Mouse (Mus musculus) hindbrain, embryonic 11.5 days (tissue): ENCODE results near the gene Atp5d. TPM values are rescaled to one million over a fixed set of nuclear protein-coding genes. Genes with fewer than 3 reads are reported as not detected.

Experiments
- ATAC-seq: fragments of 200-750 bp; cut with Nextera tagmentation; 2 replicates; pipeline ENCODE4 v1.8.0; 2017; ENCODE audit warnings: mild to moderate bottlenecking, moderate TSS enrichment, moderate library complexity; ENCODE audit not compliant: low FRiP score
- DNase-seq: peaks from one replicate; pipeline ENCODE4 v3.0.0-alpha.2; 2015; ENCODE audit warnings: low spot score
- H3K27ac ChIP-seq: fragments of 300-500 bp; sonication (generic); 2 replicates; pipeline ENCODE4 v1.5.1; 2014; ENCODE audit warnings: mild to moderate bottlenecking, low read depth, low read length
- H3K27me3 ChIP-seq: fragments of 300-500 bp; sonication (generic); 2 replicates; pipeline ENCODE4 v1.6.1; 2014; ENCODE audit warnings: mild to moderate bottlenecking, low read length, moderate library complexity, mixed read lengths; ENCODE audit not compliant: control insufficient read depth, insufficient read depth
- H3K36me3 ChIP-seq: fragments of 300-500 bp; sonication (generic); 2 replicates; pipeline ENCODE4 v1.6.1; 2014; ENCODE audit warnings: mild to moderate bottlenecking, low read length, moderate library complexity, mixed read lengths; ENCODE audit not compliant: control insufficient read depth, insufficient read depth
- H3K4me1 ChIP-seq: fragments of 300-500 bp; sonication (generic); replicated peaks from 2 replicates; pipeline ENCODE4 v1.6.1; 2014; ENCODE audit warnings: low read length, mixed read lengths; ENCODE audit not compliant: control insufficient read depth, insufficient read depth
- H3K4me2 ChIP-seq: fragments of 300-500 bp; sonication (generic); replicated peaks from 2 replicates; pipeline ENCODE4 v1.6.1; 2014; ENCODE audit warnings: mild to moderate bottlenecking, low read depth, low read length
- H3K4me3 ChIP-seq: fragments of 300-500 bp; sonication (generic); 2 replicates; pipeline ENCODE4 v1.5.1; 2014; ENCODE audit warnings: low read depth, low read length
- H3K9ac ChIP-seq: fragments of 300-500 bp; sonication (generic); 2 replicates; pipeline ENCODE4 v1.6.1; 2014; ENCODE audit warnings: low read depth, low read length
- H3K9me3 ChIP-seq: fragments of 300-500 bp; sonication (generic); 2 replicates; pipeline ENCODE4 v1.6.1; 2016; ENCODE audit warnings: low read length; ENCODE audit not compliant: control insufficient read depth
- WGBS: fragments of 180-500 bp; shearing (Covaris S2); extraction: QIAGEN DNeasy Blood & Tissue Kit; methylation state at CpG from one replicate; pipeline ENCODE4 v1.1.7; 2014; 5-methylcytosine and 5-hydroxymethylcytosine counted together
- polyA plus RNA-seq: library from polyadenylated mRNA; unstranded; fragments of >200 nt; fragmentation: Nextera tagmentation; extraction: Ambion mirVana; gene quantifications from 2 replicates; pipeline ENCODE4 v1.2.1, GENCODE M21; 2014

The Atp5d gene
- polyA plus RNA-seq = 364 and 371 TPM in 2 replicates

DNA sequence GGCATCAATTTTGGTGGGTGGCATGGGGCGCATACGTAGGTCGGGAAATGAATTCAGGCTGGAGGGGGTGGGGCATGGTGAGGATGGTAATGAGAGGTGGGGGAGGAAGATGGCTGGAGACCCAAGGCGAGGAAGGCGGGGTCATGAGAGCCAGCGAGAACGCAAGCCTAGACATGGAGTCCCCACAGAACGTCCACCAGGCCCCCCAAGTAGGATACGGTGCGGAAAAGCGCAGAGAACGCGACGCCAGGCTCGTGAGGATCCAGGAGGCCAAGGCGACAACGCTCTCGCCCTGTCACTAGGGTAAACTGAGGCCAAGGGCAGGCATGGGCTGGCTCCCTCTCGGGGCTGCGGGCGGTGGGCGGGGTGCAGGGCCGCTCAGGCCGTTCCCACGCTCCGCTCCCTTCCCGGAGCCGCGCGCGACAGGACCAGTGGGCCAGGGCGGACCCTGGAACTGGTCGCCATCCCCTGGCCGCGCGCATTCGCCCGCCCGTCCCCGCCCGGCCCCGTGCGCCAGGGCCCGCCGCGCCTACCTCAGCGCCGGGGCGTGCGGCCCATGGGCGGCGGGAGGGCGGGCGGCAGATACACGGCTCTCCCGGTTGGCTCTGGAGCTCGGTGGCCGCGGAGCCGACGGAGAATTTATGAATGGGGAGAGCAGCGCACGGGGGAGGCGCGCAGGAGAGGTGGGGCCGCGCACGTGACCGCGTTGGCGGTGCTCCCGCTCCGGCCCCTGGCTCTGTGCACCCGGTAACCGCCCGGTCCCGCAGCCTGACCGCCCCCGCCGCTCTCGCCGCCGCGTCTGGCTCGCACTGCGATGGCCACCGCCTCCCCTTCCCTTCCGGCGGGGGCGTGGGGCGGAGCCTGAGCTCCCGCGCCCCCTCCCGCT is at the start of gene Atp5d:
Atp5d (plus strand) TSS at position 80 of the 886 bp plus-strand sequence.
- no peaks in the 10 kb centered on the region for H3K9me3 ChIP-seq
- H3K4me3 ChIP-seq = peak within 1 kb of the TSS; percentile 80
- H3K36me3 ChIP-seq = no peaks in the 10 kb centered on the region
- peaks cover 24% of the 10 kb centered on the region for H3K4me1 ChIP-seq
- H3K27me3 ChIP-seq = peaks cover 23% of the 10 kb centered on the region
- DNase-seq = peak; percentile 71
- ATAC-seq = peak; percentile 5; the same call in 1 of the 2 replicates
- peak within 1 kb of the TSS; percentile 99 for H3K4me2 ChIP-seq
- peak within 1 kb of the TSS; percentile 85 for H3K9ac ChIP-seq
- H3K27ac ChIP-seq = peak within 1 kb of the TSS; percentile 93
- WGBS = under 1% methylated on average over 65 of the region's 94 CpGs

DNA sequence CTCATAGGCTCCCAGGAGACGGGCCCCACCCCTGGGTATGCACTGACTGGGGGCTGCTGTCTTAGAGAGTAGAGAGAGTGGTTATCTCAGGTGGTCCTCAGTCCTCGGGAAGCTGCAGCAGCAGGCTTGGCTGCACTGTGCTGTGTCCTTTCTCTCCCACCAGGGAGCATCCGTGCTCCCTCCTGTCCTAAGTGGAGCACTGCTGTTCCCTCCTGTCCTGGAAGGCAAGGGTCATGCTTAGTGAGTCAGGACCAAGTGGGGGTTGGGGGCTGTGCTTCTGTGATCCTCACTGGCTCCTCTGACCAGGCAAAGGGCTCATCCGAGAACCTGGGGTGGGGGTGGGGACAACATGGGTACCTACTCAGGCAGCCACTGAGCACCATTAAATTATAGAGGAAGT is 49.3 kb upstream of the Atp5d start:
- H3K36me3 ChIP-seq = no peaks in the 10 kb centered on the region
- WGBS = 49% methylated on average over 4 of the region's 4 CpGs
- no peak overlapping the region for H3K4me2 ChIP-seq
- H3K9me3 ChIP-seq = no peaks in the 10 kb centered on the region
- no peaks in the 10 kb centered on the region for H3K27me3 ChIP-seq
- DNase-seq (no peak), ATAC-seq (no peak; the same call in 1 of the 2 replicates)
- H3K9ac ChIP-seq = no peak overlapping the region
- no peak overlapping the region for H3K4me3 ChIP-seq
- no peak overlapping the region for H3K27ac ChIP-seq
- no peaks in the 10 kb centered on the region for H3K4me1 ChIP-seq

- 92% methylated on average over 6 of the region's 6 CpGs for WGBS
- H3K27ac ChIP-seq = no peak overlapping the region
- ATAC-seq = no peak
Observed at GRCm38 (mm10) chr10:80091527-80091926, 46.9 kb upstream of the Atp5d start.

GRCm38 (mm10) chr10:80092690-80093089 is 45.7 kb upstream of the Atp5d start:
- Histone ChIP-seq H3K27me3 (no peaks in the 10 kb centered on the region), H3K9me3 (no peaks in the 10 kb centered on the region), H3K4me3 (no peak overlapping the region), H3K4me2 (no peak overlapping the region), H3K36me3 (no peaks in the 10 kb centered on the region), H3K9ac (no peak overlapping the region), H3K4me1 (no peaks in the 10 kb centered on the region), H3K27ac (no peak overlapping the region)
- 85% methylated on average over 5 of the region's 5 CpGs for WGBS
- ATAC-seq (no peak), DNase-seq (no peak)

More at GRCm38 (mm10) chr10:80091527-80091926, 46.9 kb upstream of the Atp5d start:
- Histone ChIP-seq H3K9me3 (no peaks in the 10 kb centered on the region), H3K9ac (no peak overlapping the region), H3K4me2 (no peak overlapping the region), H3K36me3 (no peaks in the 10 kb centered on the region), H3K4me1 (no peaks in the 10 kb centered on the region), H3K4me3 (no peak overlapping the region), H3K27me3 (no peaks in the 10 kb centered on the region)
- DNase-seq = no peak

DNA sequence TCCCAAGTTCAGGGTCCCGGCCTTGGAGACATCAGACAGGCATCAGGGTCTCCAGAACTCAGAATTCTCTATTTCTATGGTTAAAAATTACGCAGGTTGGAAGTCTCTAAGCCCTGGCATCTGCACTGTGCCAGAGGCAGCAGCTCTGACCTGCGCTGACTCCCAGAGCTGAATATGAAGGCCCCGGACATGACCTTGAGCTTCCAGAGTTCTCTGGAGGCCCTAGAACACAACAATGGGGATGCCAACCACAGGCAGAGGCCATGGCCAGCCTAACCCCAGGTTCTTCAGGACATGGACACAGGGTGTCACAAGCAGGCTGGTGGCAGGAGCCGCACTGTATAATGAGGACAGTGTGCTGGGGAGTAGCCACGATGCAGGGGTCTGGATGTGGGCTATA is 44.3 kb upstream of the Atp5d start:
- H3K4me2 ChIP-seq = no peak overlapping the region
- H3K4me3 ChIP-seq = no peak overlapping the region
- H3K4me1 ChIP-seq = no peaks in the 10 kb centered on the region
- DNase-seq (no peak), ATAC-seq (no peak)
- no peak overlapping the region for H3K27ac ChIP-seq
- 96% methylated on average over 6 of the region's 6 CpGs for WGBS
- H3K27me3 ChIP-seq = no peaks in the 10 kb centered on the region
- H3K36me3 ChIP-seq = no peaks in the 10 kb centered on the region
- H3K9ac ChIP-seq = no peak overlapping the region
- no peaks in the 10 kb centered on the region for H3K9me3 ChIP-seq

- no peak overlapping the region for H3K9ac ChIP-seq
- no peak overlapping the region for H3K27ac ChIP-seq
- H3K4me3 ChIP-seq = no peak overlapping the region
- no peaks in the 10 kb centered on the region for H3K9me3 ChIP-seq
- WGBS = 76% methylated on average over 3 of the region's 3 CpGs
- H3K27me3 ChIP-seq = no peaks in the 10 kb centered on the region
- no peaks in the 10 kb centered on the region for H3K4me1 ChIP-seq
- ATAC-seq (no peak), DNase-seq (no peak)
- H3K4me2 ChIP-seq = no peak overlapping the region
- H3K36me3 ChIP-seq = no peaks in the 10 kb centered on the region
Observed at GRCm38 (mm10) chr10:80094684-80095083, 43.7 kb upstream of the Atp5d start.

GRCm38 (mm10) chr10:80095547-80095946 is 42.9 kb upstream of the Atp5d start:
- ATAC-seq (no peak), DNase-seq (no peak)
- no peaks in the 10 kb centered on the region for H3K9me3 ChIP-seq
- WGBS = 85% methylated on average over 5 of the region's 5 CpGs
- no peak overlapping the region for H3K4me3 ChIP-seq
- no peak overlapping the region for H3K9ac ChIP-seq
- H3K4me2 ChIP-seq = no peak overlapping the region
- no peak overlapping the region for H3K27ac ChIP-seq
- no peaks in the 10 kb centered on the region for H3K36me3 ChIP-seq
- H3K27me3 ChIP-seq = no peaks in the 10 kb centered on the region
- no peaks in the 10 kb centered on the region for H3K4me1 ChIP-seq

- 26% methylated on average over 6 of the region's 7 CpGs for WGBS
- H3K27ac ChIP-seq = no peak overlapping the region
- no peaks in the 10 kb centered on the region for H3K36me3 ChIP-seq
- H3K9ac ChIP-seq = no peak overlapping the region
- H3K4me2 ChIP-seq = no peak overlapping the region
- H3K9me3 ChIP-seq = no peaks in the 10 kb centered on the region
- no peaks in the 10 kb centered on the region; the same call in 1 of the 2 replicates for H3K4me1 ChIP-seq
- DNase-seq = no peak
- H3K27me3 ChIP-seq = no peaks in the 10 kb centered on the region
- H3K4me3 ChIP-seq = no peak overlapping the region
- ATAC-seq = no peak
Observed at GRCm38 (mm10) chr10:80097275-80097674, 41.2 kb upstream of the Atp5d start.

- no peaks in the 10 kb centered on the region for H3K36me3 ChIP-seq
- DNase-seq = no peak
- no peak overlapping the region for H3K4me2 ChIP-seq
- H3K9me3 ChIP-seq = no peaks in the 10 kb centered on the region
- 87% methylated on average over 5 of the region's 5 CpGs for WGBS
- no peak overlapping the region for H3K4me3 ChIP-seq
- no peak overlapping the region for H3K27ac ChIP-seq
- H3K9ac ChIP-seq = no peak overlapping the region
- no peaks in the 10 kb centered on the region for H3K27me3 ChIP-seq
- H3K4me1 ChIP-seq = no peaks in the 10 kb centered on the region; the same call in 1 of the 2 replicates
- ATAC-seq = no peak
Observed at GRCm38 (mm10) chr10:80098630-80099029, 39.8 kb upstream of the Atp5d start.
